Mouse (Mus musculus): ENCODE data around the gene Pdp2.
"Not testable (repeated sequence)": the region's sequence is repeated elsewhere in the genome, so short reads cannot be mapped to it uniquely, and the experiment has no call there.

Gene Pdp2

DNA sequence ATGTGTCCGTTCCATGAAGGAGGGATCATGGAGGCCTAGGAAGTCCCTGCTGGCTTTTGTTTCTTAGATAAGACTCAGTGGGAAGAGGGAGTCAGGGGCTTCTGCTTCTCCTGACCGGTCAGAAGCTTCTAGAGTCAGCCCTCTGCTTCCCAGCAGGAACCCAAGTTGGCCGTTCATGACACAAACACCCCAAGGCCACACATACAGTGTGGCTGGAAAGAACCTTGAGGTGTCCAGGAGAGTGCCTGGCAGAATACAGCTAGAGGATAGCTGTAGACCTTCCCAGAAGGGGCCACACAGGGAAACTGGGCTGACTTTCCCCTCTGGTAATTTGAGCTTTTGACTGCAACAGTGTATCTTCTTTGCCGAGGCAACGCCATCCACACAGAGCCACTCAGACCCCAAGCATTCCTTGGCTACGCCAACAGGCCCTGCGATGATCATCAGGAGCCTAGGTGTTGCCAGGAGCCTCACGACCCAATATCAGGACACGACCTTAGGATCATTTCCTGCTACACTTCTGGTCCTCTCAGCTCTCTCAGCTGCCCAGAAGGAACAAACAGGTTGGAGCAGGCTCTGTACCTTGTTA, 42.0 kb downstream of the Pdp2 start:
- DNase-seq (ENCODE audit: low spot score), result no peak

DNA sequence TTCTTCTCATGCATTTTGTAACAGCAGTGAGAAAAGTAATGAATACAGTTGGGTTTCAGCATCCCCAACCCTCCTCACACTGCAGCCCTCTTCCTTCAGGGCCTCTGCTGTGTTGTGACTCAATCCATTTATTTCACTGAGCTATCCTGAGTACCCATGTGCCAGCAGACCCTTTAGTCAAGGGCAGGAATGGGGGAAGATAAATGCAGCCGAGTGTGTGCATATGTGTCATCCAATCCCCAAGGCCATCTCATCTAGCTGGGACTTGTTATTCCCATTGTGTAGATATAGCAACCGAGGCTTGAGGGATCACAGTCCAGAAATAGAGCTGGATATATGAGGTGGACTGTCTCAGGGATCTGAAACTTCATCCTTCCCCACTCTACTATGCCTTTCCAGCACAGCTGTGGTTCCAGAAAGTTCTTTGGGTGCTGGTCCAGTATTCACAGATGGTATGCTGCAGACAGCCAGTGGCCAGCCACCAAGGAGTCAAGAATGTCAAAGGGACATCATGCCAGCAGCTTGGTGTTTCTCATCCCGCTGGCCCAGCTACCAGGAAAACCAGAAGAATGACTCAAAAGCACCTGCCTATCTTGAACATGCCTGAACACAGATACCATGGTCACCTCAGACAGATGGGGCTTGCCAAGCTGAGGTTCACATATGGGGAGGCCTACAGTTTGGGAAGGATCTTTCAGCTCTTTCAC, 43.9 kb downstream of the Pdp2 start:
- no peak for DNase-seq (ENCODE audit: low spot score)

DNA sequence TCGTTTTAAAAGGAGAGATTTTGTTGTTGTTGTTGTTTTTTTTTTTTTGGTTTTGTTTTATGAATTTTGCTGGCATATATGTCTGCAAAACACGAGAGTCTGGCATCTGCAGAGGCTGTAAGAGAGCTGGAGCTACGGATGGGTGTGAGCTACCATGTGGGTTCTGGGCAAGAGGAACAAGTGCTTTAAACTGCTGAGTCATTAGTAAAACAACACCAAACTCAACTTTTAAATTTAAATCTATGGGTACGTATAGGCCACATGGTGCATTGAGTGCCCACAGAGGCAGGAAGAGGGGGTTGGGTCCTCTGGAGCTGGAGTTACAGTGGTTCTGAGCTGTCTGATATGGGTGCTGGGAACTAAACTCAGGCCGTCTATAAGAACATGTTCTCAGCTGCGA, 46.8 kb downstream of the Pdp2 start:
- no peak for DNase-seq (ENCODE audit: low spot score)

DNA sequence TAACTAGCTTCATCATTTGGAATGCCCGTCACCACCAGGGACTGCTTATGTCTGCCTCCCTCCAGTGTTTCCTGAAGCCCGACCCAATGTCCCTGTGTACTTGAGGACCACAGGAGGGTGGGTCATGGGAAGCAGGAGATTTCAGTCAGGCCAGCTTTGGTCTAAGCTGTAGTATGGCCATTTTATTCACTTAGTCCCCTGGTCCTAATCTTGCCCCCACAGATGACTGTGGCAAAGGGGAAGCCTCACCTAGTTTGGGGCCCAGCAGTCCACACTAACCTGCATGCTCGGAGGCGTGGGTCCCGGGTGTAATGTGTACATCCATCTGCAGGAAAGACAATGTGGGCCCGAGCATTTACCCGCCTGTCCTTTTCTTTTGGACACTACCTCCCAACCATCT, 49.0 kb downstream of the Pdp2 start:
- no peak for DNase-seq (ENCODE audit: low spot score)

DNA sequence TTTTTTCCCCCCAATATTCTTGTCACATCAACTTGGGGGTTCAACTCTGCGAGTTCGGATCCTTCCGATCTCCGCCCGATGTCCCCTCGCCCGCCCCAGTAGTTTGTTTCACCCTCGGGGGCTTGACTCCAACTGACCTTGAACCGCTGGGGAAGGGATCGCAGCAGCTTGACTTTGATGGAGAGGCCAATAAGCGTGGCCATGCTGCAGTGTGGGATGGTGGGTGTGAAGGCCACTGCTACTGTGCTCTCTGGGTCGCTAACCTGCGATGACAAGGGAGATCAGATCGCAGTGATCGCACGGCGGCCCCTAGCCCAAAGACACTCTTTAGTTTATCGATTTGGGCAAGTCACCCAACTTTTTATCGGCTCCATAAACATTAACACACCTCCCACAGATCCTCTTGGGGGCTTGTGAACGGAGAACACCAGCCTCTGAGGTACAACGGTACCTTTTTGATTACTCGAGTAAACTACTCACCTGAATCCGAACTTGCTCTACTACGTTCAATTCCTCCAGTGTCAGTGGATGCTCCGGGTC, 49.6 kb downstream of the Pdp2 start:
- DNase-seq (ENCODE audit: low spot score), result no peak

DNA sequence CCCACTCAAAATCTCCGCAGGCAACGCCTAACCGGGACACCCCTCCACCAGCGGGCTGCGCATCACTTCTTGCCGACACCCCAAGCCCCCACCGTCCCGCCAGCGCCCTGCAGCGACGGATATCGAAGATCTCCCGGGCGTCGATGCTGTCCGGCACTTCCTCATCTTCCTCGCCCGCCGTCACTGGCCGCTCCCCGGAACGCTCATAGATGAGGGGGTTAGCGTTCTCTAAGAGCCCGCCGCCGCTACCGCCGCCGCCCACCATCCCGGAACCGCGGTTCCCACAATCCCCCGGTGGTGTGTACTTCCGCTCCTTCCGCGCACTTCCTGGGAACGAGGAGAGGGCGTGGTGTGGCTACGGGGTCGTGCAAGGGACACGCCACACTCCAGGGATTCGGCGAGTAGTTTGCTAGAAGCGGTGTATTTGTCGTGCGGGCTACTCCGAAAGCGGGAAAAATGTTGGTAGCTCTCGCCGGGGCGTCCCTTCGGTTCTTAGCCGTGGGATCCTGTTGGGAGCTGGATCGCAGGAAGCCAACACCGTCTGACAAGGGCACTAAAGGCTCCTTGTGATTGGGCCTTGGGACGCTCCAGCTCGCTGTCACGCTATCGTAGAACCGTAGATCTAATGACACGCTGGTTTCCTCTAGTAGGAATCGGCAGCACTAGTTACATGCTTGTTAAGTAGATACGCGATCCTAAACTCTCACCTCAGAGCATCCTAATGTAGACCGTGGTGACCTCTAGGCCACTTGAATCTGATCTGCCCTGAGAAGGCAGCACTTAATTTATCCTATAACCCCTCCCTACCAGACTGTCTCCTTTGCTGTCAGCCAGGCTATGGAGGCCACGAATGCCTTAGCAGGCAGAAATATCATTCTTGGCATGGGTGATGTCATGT, 50.4 kb downstream of the Pdp2 start, which contains the start of gene Ciao2b:
Ciao2b (minus strand) TSS at position 540 of the 898 bp plus-strand sequence.
- DNase-seq (ENCODE audit: low spot score), result peak; percentile 73

DNA sequence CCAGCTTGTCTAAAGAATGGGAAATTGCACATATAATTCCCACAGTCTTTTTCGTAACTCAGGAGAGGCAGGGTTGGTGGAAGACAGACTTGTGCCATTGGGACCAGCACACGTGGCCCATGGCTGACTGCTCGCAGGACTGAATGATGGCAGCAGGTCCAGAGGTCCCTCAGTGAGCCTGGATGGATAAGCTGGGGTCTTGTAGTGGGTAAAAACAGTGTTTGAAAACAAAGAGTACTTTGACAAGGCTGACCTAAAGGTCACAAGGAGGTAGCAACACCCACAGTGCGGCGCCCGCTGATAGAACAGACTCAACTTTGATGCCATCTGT, 51.0 kb downstream of the Pdp2 start:
- no peak for DNase-seq (ENCODE audit: low spot score)

DNA sequence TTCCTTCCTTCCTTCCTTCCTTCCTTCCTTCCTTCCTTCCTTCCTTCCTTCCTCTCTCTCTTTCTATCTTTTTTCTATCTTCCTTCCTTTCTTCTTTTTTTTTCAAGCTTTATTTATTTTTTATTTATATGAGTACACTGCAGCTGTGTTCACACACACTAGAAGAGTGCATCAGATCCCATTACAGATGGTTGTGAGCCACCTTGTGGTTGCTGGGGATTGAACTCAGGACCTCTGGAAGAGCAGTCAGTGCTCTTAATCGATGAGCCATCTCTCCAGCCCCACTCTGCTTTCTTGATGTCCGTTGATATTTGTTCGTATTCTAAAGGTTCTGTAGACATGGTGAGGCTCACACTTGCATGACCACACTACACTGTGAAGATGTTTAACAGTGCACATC, 52.9 kb downstream of the Pdp2 start:
- DNase-seq (ENCODE audit: low spot score), result not testable (repeated sequence)

Data from layer of hippocampus, adult 9-10 months (tissue).